Mouse (Mus musculus) MEL (cell line): ENCODE measurements around the gene D17Wsu92e.

Experiments
- CTCF ChIP-seq, 3 experiments: IDR thresholded peaks in 2 of 3; conservative IDR thresholded peaks in 1 of 3; 2 replicates each; pipeline ENCODE4 v1.5.1; 2011 to 2012; ENCODE audit warnings: low read length in 3 of 3, low read depth in 2 of 3, mild to moderate bottlenecking in 2 of 3, improper control_type of control experiment in 1 of 3, inconsistent platforms in 1 of 3, mixed read lengths in 1 of 3, moderate library complexity in 1 of 3; ENCODE audit not compliant: control insufficient read depth in 1 of 3, insufficient read depth in 1 of 3, poor library complexity in 1 of 3, severe bottlenecking in 1 of 3
- E2F4 ChIP-seq: IDR thresholded peaks from 2 replicates; pipeline ENCODE4 v1.6.1; 2011; ENCODE audit warnings: low read depth, low read length, improper control_type of control experiment, borderline replicate concordance
- EP300 ChIP-seq, 2 experiments: IDR thresholded peaks; 2 replicates each; pipeline ENCODE4 v1.6.1; 2011; ENCODE audit warnings: improper control_type of control experiment in 2 of 2, low read length in 2 of 2, low read depth in 1 of 2, mild to moderate bottlenecking in 1 of 2
- JUND ChIP-seq: IDR thresholded peaks from 2 replicates; pipeline ENCODE4 v1.6.1; 2011; ENCODE audit warnings: low read depth, mild to moderate bottlenecking, improper control_type of control experiment, low read length
- MAX ChIP-seq: IDR thresholded peaks from 2 replicates; pipeline ENCODE4 v1.6.1; 2011; ENCODE audit warnings: low read length, improper control_type of control experiment
- POLR2A ChIP-seq, 2 experiments: IDR thresholded peaks; 2 replicates each; pipeline ENCODE4 v1.6.1; 2011 to 2012; ENCODE audit warnings: low read length in 2 of 2, mild to moderate bottlenecking in 2 of 2, control low read depth in 1 of 2, improper control_type of control experiment in 1 of 2, low read depth in 1 of 2, moderate library complexity in 1 of 2; ENCODE audit not compliant: control insufficient read depth in 1 of 2, insufficient read depth in 1 of 2, poor library complexity in 1 of 2
- SMC3 ChIP-seq: IDR thresholded peaks from 2 replicates; pipeline ENCODE4 v1.6.1; 2011; ENCODE audit warnings: low read depth, low read length, improper control_type of control experiment
- TAL1 ChIP-seq: IDR thresholded peaks from 2 replicates; pipeline ENCODE4 v1.6.1; 2012; ENCODE audit warnings: mild to moderate bottlenecking, inconsistent platforms, low read length, moderate library complexity, mixed read lengths
- ZKSCAN1 ChIP-seq: IDR thresholded peaks from 2 replicates; pipeline ENCODE4 v1.6.1; 2012; ENCODE audit warnings: low read depth, mild to moderate bottlenecking, inconsistent platforms, low read length, improper control_type of control experiment, moderate library complexity
- ZNF384 ChIP-seq: IDR thresholded peaks from 2 replicates; pipeline ENCODE4 v1.6.1; 2012; ENCODE audit warnings: low read depth, mild to moderate bottlenecking, inconsistent platforms, low read length, improper control_type of control experiment

GRCm38 (mm10) chr17:27856265-27856797, 35.9 kb upstream of the D17Wsu92e start, which contains the start of gene Uhrf1bp1:
- no peak for TF ChIP-seq SMC3
- no peak for TF ChIP-seq EP300 (IDR thresholded peaks at IDR 0.05; ENCODE audit: low read depth in 1 of 2, low read length in 2 of 2)
- TF ChIP-seq ZKSCAN1 = no peak
- no peak for TF ChIP-seq CTCF (IDR thresholded peaks at IDR 0.05 in 2 of 3, conservative IDR thresholded peaks at IDR 0.05 in 1 of 3; ENCODE audit: control insufficient read depth in 1 of 3, insufficient read depth in 1 of 3, low read depth in 2 of 3, low read length in 3 of 3, poor library complexity in 1 of 3, severe bottlenecking in 1 of 3)
- no peak for TF ChIP-seq E2F4
- TF ChIP-seq JUND = no peak
- 0 out of 2 replicates have a peak, but pooled peaks have one; percentile 11 for TF ChIP-seq ZNF384
- peak; percentile 73 to 84; a peak in 3 of 4 replicates for TF ChIP-seq POLR2A (IDR thresholded peaks at IDR 0.05; ENCODE audit: control insufficient read depth in 1 of 2, insufficient read depth in 1 of 2, low read depth in 1 of 2, low read length in 2 of 2, poor library complexity in 1 of 2)
- TF ChIP-seq MAX = peak; percentile 29; the same call in 1 of the 2 replicates
- no peak for TF ChIP-seq TAL1
